Mouse (Mus musculus) limb, embryonic 14.5 days (tissue): ENCODE data around the gene Pias1. TPM values are rescaled to one million over a fixed set of nuclear protein-coding genes. Genes with fewer than 3 reads are reported as not detected.

ENCODE experiments used
- ATAC-seq: fragments of 200-750 bp; cut with Nextera tagmentation; 2 replicates; pipeline ENCODE4 v1.8.0; 2017; ENCODE audit warnings: low read depth, moderate number of reproducible peaks, moderate TSS enrichment; ENCODE audit not compliant: low FRiP score
- DNase-seq: peaks from one replicate; pipeline ENCODE4 v3.0.0-alpha.2; 2015; ENCODE audit warnings: low spot score
- H3K27ac ChIP-seq: fragments of 300-500 bp; sonication (generic); replicated peaks from 2 replicates; pipeline ENCODE4 v1.5.1; 2014; ENCODE audit warnings: low read depth, mild to moderate bottlenecking, low read length, moderate library complexity, mixed read lengths
- H3K27me3 ChIP-seq: fragments of 300-500 bp; sonication (generic); 2 replicates; pipeline ENCODE4 v1.6.1; 2014; ENCODE audit warnings: low read length, mixed read lengths; ENCODE audit not compliant: control insufficient read depth, insufficient read depth
- H3K36me3 ChIP-seq: fragments of 300-500 bp; sonication (generic); 2 replicates; pipeline ENCODE4 v1.6.1; 2014; ENCODE audit warnings: mild to moderate bottlenecking, low read length, moderate library complexity, mixed read lengths; ENCODE audit not compliant: control insufficient read depth, insufficient read depth
- H3K4me1 ChIP-seq: fragments of 300-500 bp; sonication (generic); 2 replicates; pipeline ENCODE4 v1.6.1; 2014; ENCODE audit warnings: antibody characterized with exemption, low read length, mixed read lengths; ENCODE audit not compliant: control insufficient read depth, insufficient read depth
- H3K4me2 ChIP-seq: fragments of 300-500 bp; sonication (generic); replicated peaks from 2 replicates; pipeline ENCODE4 v1.6.1; 2014; ENCODE audit warnings: low read depth, mild to moderate bottlenecking, low read length, moderate library complexity; ENCODE audit not compliant: severe bottlenecking
- H3K4me3 ChIP-seq: fragments of 300-500 bp; sonication (generic); replicated peaks from 2 replicates; pipeline ENCODE4 v1.5.1; 2014; ENCODE audit warnings: low read length
- H3K9ac ChIP-seq: fragments of 300-500 bp; sonication (generic); 2 replicates; pipeline ENCODE4 v1.6.1; 2014; ENCODE audit warnings: mild to moderate bottlenecking, low read depth, low read length, moderate library complexity; ENCODE audit not compliant: severe bottlenecking
- H3K9me3 ChIP-seq: fragments of 300-500 bp; sonication (generic); 2 replicates; pipeline ENCODE4 v1.6.1; 2016; ENCODE audit warnings: low read length; ENCODE audit not compliant: control insufficient read depth
- POLR2A ChIP-seq: fragments of 200-500 bp; IDR thresholded peaks from 2 replicates; pipeline ENCODE4 v1.8.0; 2012; ENCODE audit warnings: inconsistent platforms, mild to moderate bottlenecking, moderate library complexity, borderline replicate concordance; ENCODE audit not compliant: insufficient read depth, insufficient read length; ENCODE audit errors: extremely low read depth
- WGBS: fragments of 180-500 bp; shearing (Covaris S2); extraction: QIAGEN DNeasy Blood & Tissue Kit; methylation state at CpG from one replicate; pipeline ENCODE4 v1.1.7; 2014; 5-methylcytosine and 5-hydroxymethylcytosine counted together
- polyA plus RNA-seq, 2 experiments: library from polyadenylated mRNA; depleted of rRNA in 1 of 2; stranded (reverse) in 1 of 2; unstranded in 1 of 2; fragments of >200 nt; fragmentation: Nextera tagmentation in 1 of 2; extraction: Ambion mirVana in 1 of 2; gene quantifications; 2 replicates each; pipeline versions ENCODE4 v1.2.1 to v1.2.3; 2012 to 2014

The Pias1 gene
- polyA plus RNA-seq, 2 experiments, result 33.0 to 52.4 TPM

DNA sequence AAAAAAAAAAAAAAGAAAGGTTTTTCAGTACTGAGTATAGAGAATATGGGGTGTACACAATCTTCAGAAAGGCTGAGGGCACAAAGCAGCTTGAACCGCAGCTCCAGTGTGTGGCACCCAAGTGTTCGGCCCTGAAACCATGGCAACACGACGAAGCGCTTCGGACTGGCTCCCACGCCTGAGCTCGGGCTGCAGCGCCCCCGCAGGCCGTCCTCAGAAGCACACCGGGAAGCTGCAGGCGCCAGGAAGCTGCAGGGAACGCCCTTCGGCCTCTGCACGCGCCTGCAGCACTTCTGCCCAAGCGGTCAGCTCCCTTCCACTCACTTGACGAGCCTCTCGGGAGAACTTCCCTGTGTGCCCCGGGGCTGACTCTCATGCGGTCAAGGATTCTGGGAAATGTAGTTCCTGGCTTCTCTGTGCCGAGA lies 159.1 kb downstream of the Pias1 start:
- Histone ChIP-seq H3K4me3 (peak overlapping the region; percentile 32), H3K27ac (no peak overlapping the region; the same call in 1 of the 2 replicates), H3K9ac (no peak overlapping the region), H3K4me1 (peaks cover 15% of the 10 kb centered on the region), H3K4me2 (peak overlapping the region; percentile 41), H3K9me3 (no peaks in the 10 kb centered on the region), H3K27me3 (no peaks in the 10 kb centered on the region), H3K36me3 (no peaks in the 10 kb centered on the region)
- DNase-seq, result peak; percentile 95
- 0% methylated on average over 18 of the region's 23 CpGs for WGBS
- TF ChIP-seq POLR2A, result no peak
- peak; percentile 88 for ATAC-seq

Other genes starting within 250 kb of the Pias1 start
- 20.7 and 21.2 TPM in 2 replicates for gene Fem1b, start 176.0 kb downstream of the Pias1 start, polyA plus RNA-seq (2012; rRNA removed)
- gene Fem1b, start 176.0 kb downstream of the Pias1 start, polyA plus RNA-seq (2014; fragmentation: Nextera tagmentation; extraction: Ambion mirVana), result 31.4 and 31.6 TPM in 2 replicates
- gene Cln6, start 149.1 kb downstream of the Pias1 start, polyA plus RNA-seq (2012; rRNA removed), result 57.5 and 74.5 TPM in 2 replicates
- 24.4 and 25.6 TPM in 2 replicates for gene Cln6, start 149.1 kb downstream of the Pias1 start, polyA plus RNA-seq (2014; fragmentation: Nextera tagmentation; extraction: Ambion mirVana)
- gene Calml4, start 129.8 kb downstream of the Pias1 start, polyA plus RNA-seq (2012; rRNA removed), result 10.2 and 14.3 TPM in 2 replicates
- gene Calml4, start 129.8 kb downstream of the Pias1 start, polyA plus RNA-seq (2014; fragmentation: Nextera tagmentation; extraction: Ambion mirVana), result 15.3 and 18.7 TPM in 2 replicates
- gene Skor1, start 161.0 kb upstream of the Pias1 start, polyA plus RNA-seq (2012; rRNA removed), result 0.11 and 0.24 TPM in 2 replicates
- gene Skor1, start 161.0 kb upstream of the Pias1 start, polyA plus RNA-seq (2014; fragmentation: Nextera tagmentation; extraction: Ambion mirVana), result 0.08 TPM in 1 of 2 replicates, not detected in the other